Mouse (Mus musculus) neural tube, embryonic 11.5 days (tissue): Measurements from ENCODE around the gene Pdgfra. TPM values are rescaled to one million over a fixed set of nuclear protein-coding genes. Genes with fewer than 3 reads are reported as not detected.

Experiments used
- ATAC-seq: fragments of 200-750 bp; cut with Nextera tagmentation; 2 replicates; pipeline ENCODE4 v1.8.0; 2017; ENCODE audit warnings: moderate number of reproducible peaks, mild to moderate bottlenecking, moderate TSS enrichment, moderate library complexity; ENCODE audit not compliant: insufficient read depth, low FRiP score, low TSS enrichment
- DNase-seq: peaks from one replicate; pipeline ENCODE4 v3.0.0-alpha.2; 2015; ENCODE audit warnings: low spot score
- H3K27ac ChIP-seq: fragments of 300-500 bp; sonication (generic); 2 replicates; pipeline ENCODE4 v1.5.1; 2014; ENCODE audit warnings: low read depth, mild to moderate bottlenecking, low read length
- H3K27me3 ChIP-seq: fragments of 300-500 bp; sonication (generic); 2 replicates; pipeline ENCODE4 v1.6.1; 2014; ENCODE audit warnings: mild to moderate bottlenecking, low read length, mixed read lengths; ENCODE audit not compliant: control insufficient read depth, insufficient read depth
- H3K36me3 ChIP-seq: fragments of 300-500 bp; sonication (generic); 2 replicates; pipeline ENCODE4 v1.6.1; 2014; ENCODE audit warnings: mild to moderate bottlenecking, low read length, moderate library complexity, mixed read lengths; ENCODE audit not compliant: control insufficient read depth, insufficient read depth
- H3K4me1 ChIP-seq: fragments of 300-500 bp; sonication (generic); 2 replicates; pipeline ENCODE4 v1.6.1; 2014; ENCODE audit warnings: low read length, mixed read lengths; ENCODE audit not compliant: control insufficient read depth, insufficient read depth
- H3K4me2 ChIP-seq: fragments of 300-500 bp; sonication (generic); 2 replicates; pipeline ENCODE4 v1.6.1; 2014; ENCODE audit warnings: low read depth, mild to moderate bottlenecking, moderate library complexity
- H3K4me3 ChIP-seq: fragments of 300-500 bp; sonication (generic); 2 replicates; pipeline ENCODE4 v1.5.1; 2014; ENCODE audit warnings: low read depth, low read length
- H3K9ac ChIP-seq: fragments of 300-500 bp; sonication (generic); 2 replicates; pipeline ENCODE4 v1.6.1; 2014; ENCODE audit warnings: mild to moderate bottlenecking, low read length
- H3K9me3 ChIP-seq: fragments of 300-500 bp; sonication (generic); 2 replicates; pipeline ENCODE4 v1.6.1; 2016; ENCODE audit warnings: low read length; ENCODE audit not compliant: control insufficient read depth
- WGBS: fragments of 180-500 bp; shearing (Covaris S2); extraction: QIAGEN DNeasy Blood & Tissue Kit; methylation state at CpG from one replicate; pipeline ENCODE4 v1.1.7; 2014; 5-methylcytosine and 5-hydroxymethylcytosine counted together
- microRNA-seq: library from miRNA; unstranded; fragments of <30 nt; microRNA quantifications from one replicate; pipeline ENCODE4, GENCODE M21; 2016
- polyA plus RNA-seq: library from polyadenylated mRNA; unstranded; fragments of >200 nt; fragmentation: Nextera tagmentation; extraction: Ambion mirVana; gene quantifications from 2 replicates; pipeline ENCODE4 v1.2.1, GENCODE M21; 2014

Gene Pdgfra
- polyA plus RNA-seq, 1 experiment from 2014 or later: 39.6 TPM

DNA sequence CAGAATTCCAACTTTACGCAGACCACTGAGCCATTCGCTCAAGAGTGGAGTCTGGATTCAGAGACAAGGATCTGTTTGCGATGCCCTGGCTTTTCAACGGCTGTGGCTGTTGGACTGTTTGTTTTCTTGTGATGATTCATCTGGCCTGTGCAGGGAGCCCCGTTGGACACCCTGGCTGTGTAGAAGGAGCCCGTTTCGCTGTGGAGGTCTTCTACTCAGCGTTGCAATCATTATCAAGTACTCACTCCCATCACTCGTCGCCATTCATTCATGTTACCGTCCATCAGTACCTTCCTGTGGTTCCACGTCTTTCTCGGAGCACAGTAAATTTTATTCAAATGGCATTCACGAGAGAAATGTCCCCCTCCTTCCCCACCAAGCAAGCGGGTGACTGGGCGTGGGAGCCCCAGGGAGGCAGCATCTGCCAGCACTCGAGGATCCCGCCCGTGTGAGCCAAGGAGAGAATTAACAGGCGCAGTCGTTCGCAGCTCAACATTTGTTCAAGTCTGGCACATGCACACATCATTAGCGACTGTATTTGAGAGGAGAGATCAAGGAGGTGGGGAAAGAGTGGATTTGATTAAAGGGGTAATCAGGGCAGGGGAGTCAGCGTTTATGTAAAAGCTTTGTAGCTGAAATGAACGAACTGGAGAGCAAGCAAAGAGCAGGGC lies 95.1 kb downstream of the Pdgfra start:
- no peaks in the 10 kb centered on the region for H3K27me3 ChIP-seq
- H3K4me3 ChIP-seq: no peak overlapping the region
- DNase-seq: no peak
- no peak overlapping the region for H3K4me2 ChIP-seq
- H3K27ac ChIP-seq: no peak overlapping the region
- no peaks in the 10 kb centered on the region for H3K4me1 ChIP-seq
- H3K36me3 ChIP-seq: no peaks in the 10 kb centered on the region
- ATAC-seq: no peak
- H3K9me3 ChIP-seq: no peaks in the 10 kb centered on the region
- H3K9ac ChIP-seq: no peak overlapping the region
- WGBS: 64% methylated on average over 25 of the region's 25 CpGs

Small RNA genes lying within 50 kb of the gene (microRNA-seq; reads per million reads assigned to microRNA genes)
- gene Mir7025: 0.78 reads per million

Other genes with a start within 250 kb of the Pdgfra start
- gene Chic2, start 107.5 kb upstream of the Pdgfra start, polyA plus RNA-seq: 46.8 and 51.3 TPM in 2 replicates
- 6.3 and 6.6 TPM in 2 replicates for gene Gsx2, start 76.7 kb upstream of the Pdgfra start, polyA plus RNA-seq